Mouse (Mus musculus) ES-Bruce4 (cell line): ENCODE measurements around the gene Mdc1.

Experiments used
- CTCF ChIP-seq: IDR thresholded peaks from one replicate; pipeline ENCODE4 v1.8.1; 2011; ENCODE audit warnings: low read depth, low read length
- EP300 ChIP-seq: IDR thresholded peaks from 2 replicates; pipeline ENCODE4 v1.6.1; 2011; ENCODE audit warnings: low read depth, low read length; ENCODE audit not compliant: insufficient read depth

DNA sequence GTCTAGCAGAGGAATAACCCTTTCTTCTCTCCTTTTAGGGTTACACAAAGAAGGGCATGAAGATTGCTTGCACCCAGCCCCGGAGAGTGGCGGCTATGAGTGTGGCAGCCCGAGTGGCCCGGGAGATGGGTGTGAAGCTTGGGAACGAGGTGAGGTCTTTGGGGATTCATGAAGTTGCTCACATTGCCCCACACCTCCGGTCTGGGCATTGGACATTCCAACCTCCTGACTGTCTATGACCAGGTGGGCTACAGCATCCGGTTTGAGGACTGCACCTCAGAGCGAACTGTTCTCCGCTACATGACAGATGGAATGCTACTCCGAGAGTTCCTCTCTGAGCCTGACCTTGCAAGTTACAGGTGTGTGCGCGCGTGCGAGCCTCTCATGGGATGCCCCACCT, 42.5 kb downstream of the Mdc1 start:
- no peak for TF ChIP-seq CTCF
- TF ChIP-seq EP300 = no peak
